Mouse (Mus musculus) Patski (cell line): ENCODE data around the gene Synpo2. TPM values are rescaled to one million over a fixed set of nuclear protein-coding genes. Genes with fewer than 3 reads are reported as not detected.

ENCODE experiments used
- ATAC-seq: fragments of 100-300 bp; one replicate; pipeline ENCODE4 v1.8.0; 2021
- CTCF ChIA-PET: fragments of 350-600 bp; sonication (Branson Sonifier 250); formaldehyde crosslinking; loops from one replicate; lab custom pipeline; 2022; ENCODE audit warnings: inconsistent platforms; lab: Charles Lee
- POLR2A ChIA-PET: fragments of 350-600 bp; sonication (Branson Sonifier 250); formaldehyde crosslinking; loops from one replicate; lab custom pipeline; 2022; ENCODE audit warnings: antibody characterized with exemption, inconsistent platforms; lab: Charles Lee
- DNase-seq: peaks from one replicate; pipeline ENCODE4 v3.0.0-alpha.2; 2011; ENCODE audit warnings: low read depth, low spot score
- H3K27me3 ChIP-seq: fragments of 371-371 bp; one replicate; pipeline ENCODE4 v1.5.1; 2021
- CTCF ChIP-seq: fragments of 100-300 bp; IDR thresholded peaks from one replicate; pipeline ENCODE4 v1.5.1; 2021
- in situ Hi-C: fragments of 300-500 bp; cut with MboI; formaldehyde crosslinking; loops from 3 replicates; pipeline ENCODE4 v1.11.1; 2018; ENCODE audit warnings: low pct_unique_long_range_greater_than_20kb, mixed read lengths
- polyA plus RNA-seq: library from polyadenylated mRNA; unstranded; gene quantifications from one replicate; pipeline ENCODE4 v1.2.3, GENCODE M21; 2021

Gene Synpo2
- polyA plus RNA-seq, 1 experiment from 2014 or later: 0.83 TPM

DNA sequence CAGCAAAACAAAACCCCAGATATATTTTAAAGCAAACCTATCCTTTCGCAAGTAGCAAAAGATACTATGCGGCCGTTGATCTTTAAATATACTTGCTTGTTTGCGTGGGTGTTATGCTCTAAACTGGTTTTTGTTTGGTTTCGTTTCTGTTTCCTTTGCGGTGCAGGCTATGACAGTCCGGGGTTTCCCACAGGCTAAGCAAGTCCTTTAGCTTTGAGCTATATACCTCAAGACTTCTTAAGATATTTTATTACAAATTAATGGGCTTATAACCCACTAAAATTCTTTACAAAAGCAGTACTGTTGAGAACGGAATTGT lies 61.6 kb downstream of the Synpo2 start:
- POLR2A ChIA-PET: no interaction called here
- no peak for DNase-seq
- CTCF ChIA-PET: interaction anchor here (0.9 to 3.7 kb wide), 7 partner anchors 9 to 178 kb away, joined by 3 to 14 read pairs (median 4); partner anchors contain the start of gene Synpo2
- no peak for TF ChIP-seq CTCF
- no peak for ATAC-seq
- in situ Hi-C loops: no loop called here
- H3K27me3 ChIP-seq: no peaks in the 10 kb centered on the region

DNA sequence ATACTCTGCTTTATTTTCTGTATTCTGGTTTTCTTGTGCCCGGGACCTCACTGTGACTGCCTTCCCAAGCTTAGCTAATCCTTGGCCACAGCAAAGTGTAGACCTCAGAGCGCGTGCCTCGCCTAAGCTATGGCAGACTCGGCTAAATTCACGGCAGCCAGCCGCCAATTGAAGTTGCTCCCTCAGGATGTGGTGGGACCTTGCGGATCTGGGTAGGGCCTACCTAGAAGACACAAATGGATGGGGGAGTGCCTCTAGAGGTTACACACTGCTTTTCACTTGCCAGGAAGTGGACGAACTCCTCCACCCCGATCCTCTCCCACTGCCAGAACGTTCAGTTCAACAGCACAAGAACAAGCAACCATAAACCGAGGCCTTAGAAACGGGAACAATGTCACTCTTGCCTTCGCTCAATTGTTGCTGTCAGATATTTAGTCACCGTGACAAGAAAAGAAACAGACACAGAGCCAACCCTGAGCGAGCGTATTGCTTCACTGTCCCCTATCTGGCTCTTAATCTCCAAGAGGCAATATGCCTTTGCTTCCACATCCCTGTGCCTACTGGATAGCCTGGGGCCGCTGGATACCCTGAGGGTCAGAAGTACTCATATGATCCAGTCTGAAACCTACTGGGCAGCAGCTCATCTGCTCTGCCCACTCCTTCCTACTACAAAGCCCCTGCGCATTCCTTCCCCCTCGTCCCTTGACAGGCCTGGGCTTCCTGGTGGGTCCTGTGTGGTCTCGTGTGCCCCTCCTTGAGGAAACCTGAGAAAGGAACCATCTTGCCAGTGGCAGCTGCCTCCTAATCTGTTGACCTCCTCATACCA lies 62.2 kb downstream of the Synpo2 start:
- ChIA-PET CTCF (interaction anchor here (1.1 to 3.7 kb wide), 6 partner anchors 10 to 179 kb away, joined by 3 to 14 read pairs (median 4); partner anchors contain the start of gene Synpo2), POLR2A (no interaction called here)
- ATAC-seq: no peak
- no peaks in the 10 kb centered on the region for H3K27me3 ChIP-seq
- TF ChIP-seq CTCF: no peak
- in situ Hi-C loops: no loop called here
- no peak for DNase-seq

DNA sequence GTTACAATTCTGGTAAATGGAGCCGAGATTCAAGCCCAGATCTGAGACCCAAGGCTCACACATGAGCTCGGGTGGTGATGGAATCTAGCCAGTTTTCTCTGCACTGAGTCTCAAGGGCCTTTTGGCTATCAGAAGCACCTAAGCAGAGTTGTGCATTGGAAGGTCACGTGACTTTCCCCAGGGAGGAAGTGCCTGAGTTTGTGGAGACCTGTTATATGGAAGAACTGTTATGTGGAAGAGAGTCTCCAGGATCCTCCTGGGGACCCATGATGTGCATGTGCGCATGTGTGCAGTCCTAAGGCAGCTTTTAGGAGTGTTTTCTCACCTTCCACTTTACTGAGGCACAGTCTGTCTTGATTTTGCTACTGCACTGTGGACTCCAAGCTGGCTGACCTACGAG lies 63.8 kb downstream of the Synpo2 start:
- DNase-seq: no peak
- H3K27me3 ChIP-seq: no peaks in the 10 kb centered on the region
- in situ Hi-C loops: no loop called here
- no peak for ATAC-seq
- TF ChIP-seq CTCF: no peak
- CTCF ChIA-PET: interaction anchor here (0.8 to 3.7 kb wide), 11 partner anchors 10 to 199 kb away, joined by 3 to 14 read pairs (median 4); no protein-coding TSS in a partner anchor
- POLR2A ChIA-PET: no interaction called here

DNA sequence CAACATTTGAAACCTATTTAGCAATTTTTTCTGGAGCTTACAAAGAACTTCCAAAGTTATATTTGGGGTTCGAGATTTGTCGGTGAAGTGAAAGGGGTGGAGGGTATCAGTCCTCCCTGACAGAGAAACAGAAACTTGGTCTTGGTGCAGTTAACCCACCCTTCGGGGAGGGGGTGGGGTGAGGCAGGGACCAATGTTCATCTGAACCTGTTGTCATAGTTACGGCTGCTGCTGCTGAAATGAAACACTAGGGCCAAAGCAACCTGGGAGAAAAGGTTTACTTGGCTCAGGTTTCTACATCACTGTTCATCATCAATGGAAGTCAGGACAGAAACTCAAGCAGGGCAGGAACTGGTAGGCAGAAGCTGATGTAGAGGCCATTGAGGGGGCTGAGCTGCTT lies 66.6 kb downstream of the Synpo2 start:
- in situ Hi-C loops: loop anchor here (5.0 kb wide), 1 partner anchor 63 kb away; no protein-coding TSS in a partner anchor
- H3K27me3 ChIP-seq: no peaks in the 10 kb centered on the region
- no peak for TF ChIP-seq CTCF
- CTCF ChIA-PET: interaction anchor here (0.7 to 4.5 kb wide), 28 partner anchors 10 to 206 kb away, joined by 3 to 30 read pairs (median 4); partner anchors contain the start of gene Synpo2
- DNase-seq (no peak), ATAC-seq (no peak)
- POLR2A ChIA-PET: interaction anchor here (1.4 kb wide), 1 partner anchor 10 kb away, joined by 3 read pairs; no protein-coding TSS in a partner anchor

DNA sequence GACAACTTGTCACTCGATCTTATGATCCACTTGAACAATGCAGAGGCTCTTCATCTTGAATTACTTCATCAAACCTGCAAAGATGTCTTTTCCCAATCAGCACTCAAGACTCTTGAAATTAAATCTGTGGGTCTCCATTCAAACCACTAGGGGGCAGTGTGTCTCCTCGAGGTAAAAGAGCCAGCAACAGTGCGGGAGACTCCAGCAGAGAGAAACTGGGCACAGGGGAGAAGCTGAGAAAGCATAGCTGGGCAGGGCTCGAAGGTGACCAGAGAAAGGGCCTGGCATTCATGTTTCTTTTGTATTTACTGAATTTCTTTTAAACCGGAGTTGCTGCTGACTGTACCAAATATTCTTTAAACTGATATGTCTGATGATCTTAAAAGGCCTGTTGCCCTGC lies 67.1 kb downstream of the Synpo2 start:
- ChIA-PET CTCF (interaction anchor here (0.7 to 4.5 kb wide), 28 partner anchors 8 to 207 kb away, joined by 3 to 30 read pairs (median 4); partner anchors contain the start of gene Synpo2), POLR2A (no interaction called here)
- no peaks in the 10 kb centered on the region for H3K27me3 ChIP-seq
- in situ Hi-C loops: loop anchor here (5.0 kb wide), 1 partner anchor 63 kb away; no protein-coding TSS in a partner anchor
- TF ChIP-seq CTCF: peak; percentile 96
- ATAC-seq (peak; percentile 62), DNase-seq (no peak)

DNA sequence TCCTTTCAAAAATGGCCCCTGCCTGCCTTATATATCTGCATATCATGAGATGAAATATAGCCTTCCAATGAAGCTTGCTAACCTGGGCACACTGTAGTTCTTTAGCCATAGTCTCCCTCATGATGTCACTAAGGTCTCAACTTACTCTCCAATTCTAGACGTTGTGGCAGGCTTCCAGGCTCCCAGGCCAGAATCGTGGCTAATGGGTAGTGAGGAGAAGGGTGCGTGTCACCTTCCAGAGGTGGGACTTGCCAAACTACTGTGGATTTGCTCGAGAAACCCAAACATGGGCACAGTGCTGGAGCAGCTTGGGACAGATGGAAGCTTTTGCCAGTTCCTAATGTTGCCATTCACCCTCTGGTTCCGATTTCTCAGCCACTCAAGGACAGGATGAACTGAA lies 69.5 kb downstream of the Synpo2 start:
- DNase-seq (no peak), ATAC-seq (no peak)
- no peak for TF ChIP-seq CTCF
- in situ Hi-C loops: loop anchor here (5.0 kb wide), 1 partner anchor 66 kb away; no protein-coding TSS in a partner anchor
- no peaks in the 10 kb centered on the region for H3K27me3 ChIP-seq
- POLR2A ChIA-PET: no interaction called here
- CTCF ChIA-PET: interaction anchor here (1.0 to 4.5 kb wide), 5 partner anchors 22 to 205 kb away, joined by 3 to 30 read pairs (median 4); partner anchors contain the start of gene Synpo2

DNA sequence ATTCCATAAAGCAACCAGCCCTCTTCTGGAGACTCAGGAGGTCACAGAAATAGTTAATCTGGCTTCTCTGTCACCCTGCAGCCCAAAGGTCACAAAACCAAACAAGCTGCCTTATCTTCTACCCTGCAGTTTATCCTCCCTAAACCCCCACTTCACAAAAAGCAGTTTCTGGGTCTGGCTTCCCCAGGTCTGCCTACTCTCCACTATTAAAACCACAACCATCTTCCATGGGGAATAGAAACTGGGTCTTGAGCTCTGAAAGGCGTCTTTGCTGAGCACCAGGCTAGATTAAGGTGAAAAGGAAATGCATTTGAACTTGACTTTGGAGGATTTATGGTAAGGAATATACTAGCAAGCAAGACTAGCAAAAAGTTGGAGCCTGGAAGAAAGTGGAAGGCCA lies 71.8 kb downstream of the Synpo2 start:
- in situ Hi-C loops: loop anchor here (5.0 kb wide), 3 partner anchors 158 to 343 kb away; no protein-coding TSS in a partner anchor
- POLR2A ChIA-PET: interaction anchor here (1.1 kb wide), 1 partner anchor 103 kb away, joined by 5 read pairs; the partner anchor contains the start of gene Sec24d
- DNase-seq (no peak), ATAC-seq (no peak)
- no peaks in the 10 kb centered on the region for H3K27me3 ChIP-seq
- CTCF ChIA-PET: interaction anchor here (0.8 to 3.5 kb wide), 7 partner anchors 70 to 208 kb away, joined by 3 to 14 read pairs (median 4); no protein-coding TSS in a partner anchor
- no peak for TF ChIP-seq CTCF

DNA sequence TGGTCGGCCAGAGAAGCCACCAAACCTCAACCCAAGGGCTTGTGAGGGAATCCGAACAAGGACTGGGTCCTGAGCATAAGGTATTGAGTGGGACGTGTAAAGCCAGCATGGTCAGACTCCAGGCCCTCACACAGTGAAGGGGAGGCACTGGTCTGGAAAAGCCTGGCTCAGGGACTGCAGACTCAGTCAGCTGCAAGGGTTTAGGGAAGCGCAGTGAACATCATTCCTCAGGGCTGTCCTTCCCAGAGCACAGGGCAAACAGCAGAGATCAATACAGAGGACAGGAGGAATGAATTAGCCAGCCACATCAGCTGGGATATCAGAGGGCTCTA lies 72.8 kb downstream of the Synpo2 start:
- ATAC-seq (no peak), DNase-seq (no peak)
- POLR2A ChIA-PET: interaction anchor here (0.7 to 1.1 kb wide), 3 partner anchors 16 to 181 kb away, joined by 3 to 7 read pairs (median 4); no protein-coding TSS in a partner anchor
- CTCF ChIA-PET: interaction anchor here (0.7 to 3.5 kb wide), 9 partner anchors 12 to 209 kb away, joined by 3 to 14 read pairs (median 4); no protein-coding TSS in a partner anchor
- H3K27me3 ChIP-seq: no peaks in the 10 kb centered on the region
- TF ChIP-seq CTCF: no peak
- in situ Hi-C loops: loop anchor here (5.0 kb wide), 3 partner anchors 159 to 344 kb away; no protein-coding TSS in a partner anchor

DNA sequence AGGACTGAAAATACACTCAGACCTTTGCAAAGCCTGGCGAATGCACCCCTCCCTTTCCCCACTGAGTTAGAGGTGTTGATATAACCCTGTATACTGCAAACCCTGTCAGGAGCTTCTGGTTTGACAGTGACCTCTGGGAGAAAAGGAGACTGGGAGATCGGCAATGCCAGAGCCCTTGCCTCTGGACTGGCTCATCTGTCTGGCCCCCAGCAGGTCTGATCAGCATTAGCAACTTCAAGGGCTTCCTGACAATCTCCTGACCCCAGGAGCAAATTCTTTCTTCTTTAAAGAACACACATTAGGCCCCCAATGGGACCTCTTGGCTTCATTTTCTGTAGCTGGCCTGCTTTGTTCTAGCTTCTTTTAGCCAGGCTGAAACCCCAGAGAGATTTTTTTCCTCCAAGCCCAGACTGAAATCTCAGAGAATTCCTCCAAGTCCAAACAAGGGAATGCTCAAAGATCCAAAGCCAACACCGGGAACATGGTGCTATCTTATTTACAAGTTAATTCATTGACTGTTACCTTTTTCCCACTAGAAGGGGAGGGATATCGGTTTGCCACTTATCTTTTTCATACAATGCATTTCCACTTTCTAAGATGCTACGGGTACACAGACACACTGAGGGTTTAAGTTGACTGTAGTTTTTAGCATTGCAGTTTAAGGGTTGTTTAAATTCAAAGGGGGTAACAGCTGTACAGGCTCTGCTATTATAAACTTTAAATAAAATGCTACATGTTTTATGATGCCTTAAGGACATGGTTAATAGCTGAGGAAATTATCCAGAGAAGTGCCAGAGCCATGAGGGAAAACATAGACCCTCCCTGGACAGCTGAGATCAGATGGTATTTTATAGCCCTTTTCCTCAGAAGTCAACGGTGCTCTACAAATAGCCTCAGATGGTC lies 73.4 kb downstream of the Synpo2 start:
- no peak for ATAC-seq
- in situ Hi-C loops: loop anchor here (5.0 kb wide), 3 partner anchors 160 to 345 kb away; no protein-coding TSS in a partner anchor
- no peaks in the 10 kb centered on the region for H3K27me3 ChIP-seq
- DNase-seq: no peak
- ChIA-PET CTCF (interaction anchor here (0.9 to 4.5 kb wide), 14 partner anchors 10 to 303 kb away, joined by 3 to 28 read pairs (median 4); partner anchors contain the start of gene Synpo2), POLR2A (interaction anchor here (1.0 to 1.1 kb wide), 2 partner anchors 163 to 180 kb away, joined by 3 to 4 read pairs; no protein-coding TSS in a partner anchor)
- no peak for TF ChIP-seq CTCF
